18 mouse cellular contexts compared by ENCODE assay signal in the genomic region with DNA sequence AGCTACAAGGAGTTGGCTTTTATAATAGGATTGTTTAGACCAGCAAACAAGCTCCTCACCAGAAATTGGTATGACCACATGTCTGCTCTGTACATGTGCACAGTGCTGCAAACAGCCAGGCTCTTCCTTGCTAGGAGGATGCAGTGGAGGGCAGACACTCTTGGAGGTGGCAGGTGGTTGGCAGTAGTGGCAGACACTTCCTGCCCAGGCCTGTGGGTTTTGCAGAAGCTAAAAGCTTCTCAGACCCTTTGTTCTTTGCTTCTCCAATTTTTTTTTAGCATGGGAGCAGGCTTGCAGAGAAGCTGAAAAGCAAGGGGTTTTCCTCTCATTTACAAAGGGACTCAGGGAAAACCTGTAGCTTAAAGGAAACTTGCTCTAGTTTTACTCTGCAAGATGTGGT. TPM values are rescaled to one million over a fixed set of nuclear protein-coding genes. Genes with fewer than 3 reads are reported as not detected.
DNase-seq lines count a peak whose midpoint lies in the region; ATAC-seq and TF ChIP-seq lines count a peak whose summit lies in the region.
"Had no signal": no experiment of that assay in that cellular context is flagged by ENCODE, and none has a peak within 500 bp of the region (broad histone marks: within the 10 kb centered on the region; RNA-seq: fewer than 3 reads in every experiment).

No protein-coding gene starts in this region.

- H3K79me2 ChIP-seq in CH12.LX (replicated peaks; ENCODE audit: control insufficient read depth, extremely low read depth, insufficient read depth, poor library complexity, severe bottlenecking), result no peaks in the 10 kb centered on the region

- TF ChIP-seq RAD21 in CH12.LX (IDR thresholded peaks at IDR 0.05; ENCODE audit: low read depth, low read length), result no peak

- H3K9me3 ChIP-seq in CH12.LX (replicated peaks; ENCODE audit: low read length), result no peaks in the 10 kb centered on the region
- H3K9me3 ChIP-seq in liver, embryonic 16.5 days (replicated peaks; ENCODE audit: control insufficient read depth, low read length), result no peaks in the 10 kb centered on the region
- no peaks in the 10 kb centered on the region for H3K9me3 ChIP-seq in hindbrain, embryonic 14.5 days (ENCODE audit: control insufficient read depth, low read length)
- H3K9me3 ChIP-seq in forebrain, embryonic 14.5 days (replicated peaks; ENCODE audit: control insufficient read depth, low read length), result no peaks in the 10 kb centered on the region
- H3K9me3 ChIP-seq: heart, embryonic 13.5 days; hindbrain, embryonic 12.5 days; limb, embryonic 15.5 days; midbrain, embryonic 15.5 days; neural tube, embryonic 13.5 days had no signal

- no peak for TF ChIP-seq CTCF in gastrocnemius, adult 2 months (IDR thresholded peaks at IDR 0.05)
- no peak for TF ChIP-seq CTCF in CH12.LX (conservative IDR thresholded peaks at IDR 0.05 in 1 of 2, IDR thresholded peaks at IDR 0.05 in 1 of 2; ENCODE audit: low read depth in 2 of 2, low read length in 2 of 2)

- H3K9ac ChIP-seq in CH12.LX (ENCODE audit: insufficient read depth, low read depth), result no peak overlapping the region
- no peak overlapping the region for H3K9ac ChIP-seq in liver, embryonic 16.5 days (ENCODE audit: low read depth, low read length)
- no peak overlapping the region for H3K9ac ChIP-seq in hindbrain, embryonic 14.5 days
- no peak overlapping the region for H3K9ac ChIP-seq in forebrain, embryonic 14.5 days (ENCODE audit: low read length)
- H3K9ac ChIP-seq: heart, embryonic 13.5 days; hindbrain, embryonic 12.5 days; limb, embryonic 15.5 days; midbrain, embryonic 15.5 days; neural tube, embryonic 13.5 days had no signal

- TF ChIP-seq POLR2A in CH12.LX (IDR thresholded peaks at IDR 0.05; ENCODE audit: low read depth, low read length), result no peak

- no peak overlapping the region for H3K4me3 ChIP-seq in gastrocnemius, adult 2 months
- H3K4me3 ChIP-seq in CH12.LX (replicated peaks in 1 of 3; ENCODE audit: low read depth in 2 of 3, low read length in 2 of 3, poor library complexity in 1 of 3), result no peak overlapping the region
- H3K4me3 ChIP-seq in liver, embryonic 16.5 days (ENCODE audit: low read depth, low read length), result no peak overlapping the region
- no peak overlapping the region for H3K4me3 ChIP-seq in hindbrain, embryonic 14.5 days (replicated peaks; ENCODE audit: low read length)
- no peak overlapping the region for H3K4me3 ChIP-seq in forebrain, embryonic 14.5 days (ENCODE audit: low read depth, low read length)
- H3K4me3 ChIP-seq: heart, embryonic 13.5 days; hindbrain, embryonic 12.5 days; limb, embryonic 15.5 days; midbrain, embryonic 15.5 days; neural tube, embryonic 13.5 days had no signal

- ATAC-seq in liver, embryonic 16.5 days (ENCODE audit: low read depth), result peak; percentile 51; the same call in 1 of the 2 replicates
- ATAC-seq in hindbrain, embryonic 14.5 days (ENCODE audit: low FRiP score), result no peak
- no peak for ATAC-seq in forebrain, embryonic 14.5 days
- ATAC-seq: midbrain, embryonic 15.5 days had no signal

- intact Hi-C loops in gastrocnemius, adult 2 months (cut with DNase I), result no loop called here

- no peak for DNase-seq in gastrocnemius, adult 2 months
- DNase-seq in gastrocnemius, adult 18-20 months (ENCODE audit: low spot score), result no peak
- DNase-seq in CH12.LX (ENCODE audit: extremely low read depth), result peak; percentile 52
- peak; percentile 72 for DNase-seq in thymus, postnatal 14 days
- DNase-seq in hindbrain, embryonic 14.5 days (ENCODE audit: low spot score), result no peak
- no peak for DNase-seq in forebrain, embryonic 14.5 days (ENCODE audit: low spot score)
- no peak for DNase-seq in retina, embryonic 14.5 days (ENCODE audit: low spot score)
- DNase-seq: cerebellum, adult 18-20 months; kidney, adult 18-20 months; kidney, postnatal 25 days; lung, postnatal 10 days; retina, postnatal 1 day had no signal

- H3K27me3 ChIP-seq in CH12.LX (replicated peaks), result no peaks in the 10 kb centered on the region
- no peaks in the 10 kb centered on the region for H3K27me3 ChIP-seq in liver, embryonic 16.5 days (ENCODE audit: control insufficient read depth, insufficient read depth, low read depth, low read length)
- no peaks in the 10 kb centered on the region for H3K27me3 ChIP-seq in hindbrain, embryonic 14.5 days (ENCODE audit: control insufficient read depth, insufficient read depth, low read length)
- H3K27me3 ChIP-seq in forebrain, embryonic 14.5 days (replicated peaks; ENCODE audit: control insufficient read depth, insufficient read depth, low read length), result no peaks in the 10 kb centered on the region
- H3K27me3 ChIP-seq: heart, embryonic 13.5 days; hindbrain, embryonic 12.5 days; limb, embryonic 15.5 days; midbrain, embryonic 15.5 days; neural tube, embryonic 13.5 days had no signal

- H3K4me1 ChIP-seq in CH12.LX (ENCODE audit: control insufficient read depth in 1 of 2, insufficient read depth in 2 of 2), result peaks cover 7 to 26% of the 10 kb centered on the region in 2 experiments
- H3K4me1 ChIP-seq in liver, embryonic 16.5 days (ENCODE audit: control insufficient read depth, low read depth, low read length), result no peaks in the 10 kb centered on the region
- H3K4me1 ChIP-seq in hindbrain, embryonic 14.5 days (replicated peaks; ENCODE audit: control insufficient read depth, insufficient read depth, low read length), result no peaks in the 10 kb centered on the region
- H3K4me1 ChIP-seq in forebrain, embryonic 14.5 days (ENCODE audit: control insufficient read depth, insufficient read depth, low read length), result no peaks in the 10 kb centered on the region
- H3K4me1 ChIP-seq: heart, embryonic 13.5 days; hindbrain, embryonic 12.5 days; limb, embryonic 15.5 days; midbrain, embryonic 15.5 days; neural tube, embryonic 13.5 days had no signal

- in situ Hi-C loops in CH12.LX (cut with MboI; ENCODE audit: low pct_ligation_motif_present, low pct_unique_long_range_greater_than_20kb, low sequenced_read_pairs), result no loop called here

- H3K27ac ChIP-seq in gastrocnemius, adult 2 months, result peak overlapping the region; percentile 35; the same call in 1 of the 2 replicates
- no peak overlapping the region for H3K27ac ChIP-seq in CH12.LX (ENCODE audit: insufficient read depth, low read depth)
- no peak overlapping the region for H3K27ac ChIP-seq in liver, embryonic 16.5 days (ENCODE audit: low read length)
- no peak overlapping the region for H3K27ac ChIP-seq in hindbrain, embryonic 14.5 days
- H3K27ac ChIP-seq in forebrain, embryonic 14.5 days (ENCODE audit: low read depth, low read length), result no peak overlapping the region
- H3K27ac ChIP-seq: heart, embryonic 13.5 days; hindbrain, embryonic 12.5 days; limb, embryonic 15.5 days; midbrain, embryonic 15.5 days; neural tube, embryonic 13.5 days had no signal

- no peak for TF ChIP-seq EP300 in CH12.LX (IDR thresholded peaks at IDR 0.05; ENCODE audit: low read length)

- dilution Hi-C loops in CH12.LX (cut with MboI; ENCODE audit: extremely low pct_ligation_motif_present, extremely low pct_unique_long_range_greater_than_20kb, low sequenced_read_pairs), result no loop called here

- H3K4me2 ChIP-seq in CH12.LX (ENCODE audit: insufficient read depth, low read depth, poor library complexity, severe bottlenecking), result no peak overlapping the region
- no peak overlapping the region for H3K4me2 ChIP-seq in liver, embryonic 16.5 days (ENCODE audit: low read depth, low read length)
- H3K4me2 ChIP-seq in hindbrain, embryonic 14.5 days (replicated peaks), result no peak overlapping the region
- no peak overlapping the region for H3K4me2 ChIP-seq in forebrain, embryonic 14.5 days (ENCODE audit: low read length)
- H3K4me2 ChIP-seq: heart, embryonic 13.5 days; hindbrain, embryonic 12.5 days; limb, embryonic 15.5 days; midbrain, embryonic 15.5 days; neural tube, embryonic 13.5 days had no signal

- no peaks in the 10 kb centered on the region for H3K36me3 ChIP-seq in CH12.LX (replicated peaks in 1 of 2; ENCODE audit: control insufficient read depth in 1 of 2, insufficient read depth in 1 of 2, low read length in 1 of 2)
- H3K36me3 ChIP-seq in liver, embryonic 16.5 days (ENCODE audit: control insufficient read depth, insufficient read depth), result no peaks in the 10 kb centered on the region
- no peaks in the 10 kb centered on the region for H3K36me3 ChIP-seq in hindbrain, embryonic 14.5 days (replicated peaks; ENCODE audit: control insufficient read depth, insufficient read depth)
- no peaks in the 10 kb centered on the region for H3K36me3 ChIP-seq in forebrain, embryonic 14.5 days (ENCODE audit: control insufficient read depth, insufficient read depth, low read length)
- H3K36me3 ChIP-seq: heart, embryonic 13.5 days; hindbrain, embryonic 12.5 days; limb, embryonic 15.5 days; midbrain, embryonic 15.5 days; neural tube, embryonic 13.5 days had no signal

TF ChIP-seq in CH12.LX, 34 proteins besides CTCF, POLR2A, EP300 and RAD21:
- TF ChIP-seq NRF1 (IDR thresholded peaks at IDR 0.05; ENCODE audit: low read depth, low read length) (no peak), ZNF384 (IDR thresholded peaks at IDR 0.05; ENCODE audit: low read depth, low read length) (peak; percentile 64; the same call in 1 of the 2 replicates)

RNA-seq across cellular contexts. Expression of a gene that starts 50.3 kb away (rescaled TPM):
- under 1 TPM in 1 of 2 experiments, not detected in 1; 0.89 TPM for total RNA-seq in gastrocnemius, adult 2 months (2021)
- 1 to 10 TPM in 1 of 2 experiments, under 1 TPM in 1; 0.46 to 1.5 TPM for total RNA-seq in gastrocnemius, adult 18-20 months (2021)
- not detected in 2 replicates for total RNA-seq in CH12.LX (2012; rRNA removed)
- not detected in 2 replicates for total RNA-seq in CH12.LX (2014; rRNA removed)
- polyA plus RNA-seq in CH12.LX (2012; ENCODE audit: insufficient read length, low read depth), result 0.06 TPM in 1 of 2 replicates, not detected in the other
- 2.7 and 3.1 TPM in 2 replicates for polyA plus RNA-seq in liver, embryonic 16.5 days (2015; fragmentation: Nextera tagmentation; extraction: Ambion mirVana)
- polyA plus RNA-seq in hindbrain, embryonic 14.5 days (2014; fragmentation: Nextera tagmentation; extraction: Ambion mirVana), result 7.5 and 9.0 TPM in 2 replicates
- 1.8 and 3.1 TPM in 2 replicates for polyA plus RNA-seq in forebrain, embryonic 14.5 days (2014; fragmentation: Nextera tagmentation; extraction: Ambion mirVana)

Comparison
In these comparisons a context has a peak if more than half of its experiments do, and no peak if none do; other contexts are left out.
1. DNase-seq: peak in CH12.LX (single experiment) and thymus, postnatal 14 days (single experiment); none in gastrocnemius, adult 2 months (single experiment), gastrocnemius, adult 18-20 months (single experiment), hindbrain, embryonic 14.5 days (single experiment), forebrain, embryonic 14.5 days (single experiment) and retina, embryonic 14.5 days (single experiment).